Mouse (Mus musculus): ENCODE measurements around the gene Fam98a.

Gene Fam98a

DNA sequence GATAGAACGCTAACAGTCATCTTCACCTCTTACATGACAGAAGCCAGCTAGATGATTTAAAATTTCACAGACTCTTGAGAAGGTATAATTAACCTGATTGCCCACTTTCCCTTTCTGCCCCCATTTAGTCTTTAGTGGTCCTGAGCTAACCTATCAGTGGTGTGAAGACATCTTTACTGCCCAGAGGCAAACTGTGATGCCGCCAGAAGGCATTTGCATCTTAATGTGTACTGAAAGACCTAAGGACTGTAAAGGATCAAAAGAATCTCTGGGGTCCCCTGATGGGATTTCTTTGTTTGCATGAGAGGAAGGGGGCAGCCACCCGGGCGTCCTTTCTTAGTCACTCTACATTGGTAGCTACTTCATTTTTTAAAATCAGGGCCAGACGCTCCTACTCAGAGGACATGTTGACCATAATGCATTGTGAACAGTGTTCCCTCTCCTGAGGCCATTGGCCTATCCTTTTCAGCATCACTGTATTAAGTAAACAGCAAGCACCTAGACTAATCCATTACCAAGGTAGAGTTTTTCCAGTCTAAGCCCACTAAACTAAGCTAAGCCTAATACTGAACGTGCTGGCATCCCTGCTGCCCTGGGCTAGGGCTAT is 30.4 kb downstream of the Fam98a start:
- in situ Hi-C loops (cut with MboI), result no loop called here

- in situ Hi-C loops (cut with MboI), result loop anchor here (5.0 kb wide), 1 partner anchor 52 kb away; no protein-coding TSS in a partner anchor
Measured at GRCm38 (mm10) chr17:75519239-75519900, 32.4 kb downstream of the Fam98a start.

DNA sequence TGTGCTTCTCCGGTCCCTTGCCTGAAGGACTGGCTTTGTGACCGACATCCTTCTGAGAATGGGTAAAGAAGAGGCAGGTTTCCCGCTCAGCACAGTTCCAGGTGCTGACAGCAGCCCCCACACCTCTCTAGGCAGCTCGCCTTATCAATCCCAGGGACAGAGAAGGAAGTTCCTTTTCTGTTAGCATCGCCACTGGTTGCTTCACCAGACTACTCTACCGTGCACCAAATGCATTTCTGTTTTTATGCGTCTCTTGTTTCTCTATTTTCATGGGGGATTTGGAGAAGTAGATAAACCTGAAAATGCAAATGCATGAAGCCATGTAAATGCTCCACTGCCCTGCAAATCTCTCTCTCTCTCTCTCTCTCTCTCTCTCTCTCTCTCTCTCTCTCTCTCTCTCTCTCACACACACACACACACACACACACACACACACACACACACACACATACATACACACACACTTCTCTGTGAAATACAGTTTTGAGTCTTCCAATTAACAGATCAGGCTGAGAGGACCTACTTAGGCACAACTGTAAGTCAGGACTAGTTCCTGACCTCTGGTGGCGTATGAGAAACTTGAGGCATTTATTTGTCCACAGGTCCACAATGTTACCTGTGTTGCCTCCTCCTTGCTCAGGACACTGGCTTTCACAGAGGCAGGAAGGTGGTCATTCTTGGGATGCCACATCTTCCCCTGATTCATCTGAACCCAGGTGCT is 33.4 kb downstream of the Fam98a start:
- in situ Hi-C loops (cut with MboI), result loop anchor here (5.0 kb wide), 1 partner anchor 51 kb away; no protein-coding TSS in a partner anchor

- in situ Hi-C loops (cut with MboI), result loop anchor here (5.0 kb wide), 1 partner anchor 49 kb away; no protein-coding TSS in a partner anchor
Measured at GRCm38 (mm10) chr17:75516591-75516990, 35.2 kb downstream of the Fam98a start.

DNA sequence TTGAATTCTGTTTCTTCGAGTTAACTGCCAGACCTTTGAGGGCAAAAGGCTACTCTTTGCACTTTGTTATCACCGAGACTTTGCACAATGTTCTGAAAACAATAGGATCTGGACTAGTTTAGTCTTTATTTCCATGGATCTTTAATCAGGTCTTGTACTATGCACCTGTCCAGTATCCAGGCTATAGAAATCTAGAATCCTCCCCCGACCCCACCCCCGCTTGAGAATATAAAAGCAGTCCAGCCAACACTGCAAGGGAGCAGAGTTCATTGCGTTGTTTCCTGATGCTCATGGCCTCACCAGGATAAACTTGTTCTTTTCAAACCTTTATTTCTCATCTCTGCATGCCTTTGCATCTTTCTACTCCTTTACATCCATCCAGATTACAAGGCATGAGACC is 42.5 kb downstream of the Fam98a start:
- in situ Hi-C loops (cut with MboI), result no loop called here

DNA sequence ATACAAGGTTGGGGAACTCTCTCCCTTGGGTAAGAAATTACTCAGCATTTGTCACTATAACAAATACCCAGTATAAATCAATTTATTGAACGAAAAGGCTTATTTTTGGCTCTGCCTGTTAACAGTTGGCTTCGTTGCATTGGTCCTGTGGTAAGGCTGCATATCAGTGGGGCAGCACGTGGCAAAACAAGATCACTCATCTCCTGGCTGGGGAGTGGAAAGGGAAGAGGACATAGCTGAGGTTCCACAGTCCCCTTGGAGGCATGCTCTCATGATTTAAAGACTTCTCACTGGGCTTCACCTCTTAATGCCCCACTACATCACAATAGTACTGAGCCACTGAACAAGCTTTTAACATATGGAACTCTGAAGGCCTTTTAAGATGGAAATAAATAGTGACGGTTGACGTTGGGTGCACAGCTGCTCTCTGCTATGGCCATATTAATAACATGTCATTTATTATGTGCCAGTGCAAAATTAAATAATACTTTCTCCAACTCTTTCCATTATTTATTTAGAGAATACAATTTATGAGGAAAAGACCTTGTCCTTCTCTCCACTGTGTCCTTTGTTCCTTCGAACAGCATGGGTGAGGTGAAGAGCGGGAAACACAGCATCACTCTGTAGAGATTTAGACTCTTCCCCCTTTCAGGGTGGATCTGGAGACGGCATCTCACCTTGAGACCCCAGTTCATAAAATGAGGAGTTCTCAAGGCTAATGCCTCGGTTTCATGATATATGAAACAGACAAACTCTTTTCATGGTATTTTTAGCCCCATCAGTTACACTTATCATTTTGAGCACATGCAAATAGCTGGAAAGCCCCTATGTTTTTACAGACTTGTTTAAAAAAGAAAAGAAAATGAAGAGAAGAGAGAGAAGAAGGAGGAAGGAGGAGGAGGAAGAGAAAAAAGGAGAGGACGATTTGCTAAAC is 44.8 kb downstream of the Fam98a start:
- in situ Hi-C loops (cut with MboI), result no loop called here

- in situ Hi-C loops (cut with MboI), result no loop called here
Measured at GRCm38 (mm10) chr17:75506097-75506675, 45.6 kb downstream of the Fam98a start.

DNA sequence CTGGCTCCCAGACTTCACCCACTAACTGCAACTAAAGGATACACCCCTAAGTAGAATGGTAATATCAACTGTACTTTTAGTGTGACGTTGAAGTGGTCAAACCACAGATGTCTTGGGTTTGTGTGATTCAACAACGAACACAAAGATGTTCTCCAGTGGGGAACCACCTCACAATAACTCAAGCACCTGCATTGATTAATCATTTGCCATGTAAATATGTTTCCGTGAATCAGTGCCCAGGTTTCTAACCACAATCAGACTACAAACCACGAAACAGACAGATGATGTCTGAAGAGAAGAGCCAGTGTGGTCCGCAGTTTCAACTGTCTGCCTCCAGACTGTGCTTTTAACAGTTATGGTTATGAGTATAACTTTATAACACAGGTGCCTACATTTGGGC is 46.7 kb downstream of the Fam98a start:
- in situ Hi-C loops (cut with MboI), result no loop called here

- in situ Hi-C loops (cut with MboI), result no loop called here
Measured at GRCm38 (mm10) chr17:75503031-75503430, 48.7 kb downstream of the Fam98a start.

DNA sequence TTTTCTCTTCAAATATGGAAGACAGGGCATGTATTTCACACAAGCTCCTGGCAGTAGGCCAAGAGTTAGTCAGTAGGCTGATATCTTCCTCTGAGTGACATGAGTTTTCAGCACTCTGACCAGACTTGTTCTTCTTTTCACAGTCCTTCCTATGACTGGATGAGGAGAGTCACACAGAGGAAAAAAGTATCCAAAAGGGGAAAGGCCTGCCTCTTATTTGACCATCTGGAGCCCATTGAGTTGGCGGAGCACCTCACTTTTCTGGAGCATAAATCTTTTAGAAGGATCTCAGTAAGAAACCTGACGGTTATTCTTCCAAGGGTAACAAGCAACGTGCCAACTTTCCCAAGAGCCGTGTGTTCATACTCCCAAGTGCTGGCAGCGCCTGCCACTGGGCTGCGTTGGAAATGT is 53.5 kb downstream of the Fam98a start:
- in situ Hi-C loops (cut with MboI), result no loop called here

DNA sequence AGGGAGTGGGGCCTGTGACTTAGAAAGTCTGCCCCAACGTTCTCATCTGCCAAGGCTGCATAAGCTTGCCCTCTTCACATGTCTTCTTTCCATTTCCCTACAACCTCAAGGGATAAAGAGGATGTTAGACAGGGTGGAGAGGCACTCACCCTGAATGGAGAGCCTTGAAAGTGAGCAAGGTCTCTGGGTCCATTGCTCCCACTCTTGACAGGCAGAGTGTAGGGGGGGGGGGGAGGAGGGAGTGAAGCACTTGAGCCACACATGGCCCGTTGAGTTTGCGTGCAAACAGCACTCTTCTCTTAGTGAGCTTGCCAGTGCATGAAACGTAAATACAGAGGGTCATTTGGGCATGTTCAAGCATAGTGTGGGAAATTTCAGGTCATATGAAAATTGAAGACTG is 56.5 kb downstream of the Fam98a start:
- in situ Hi-C loops (cut with MboI), result no loop called here
